Mouse (Mus musculus) CH12.LX (cell line): ENCODE results near the gene Tnfaip3.

Experiments
- CTCF ChIP-seq, 2 experiments: IDR thresholded peaks in 1 of 2; conservative IDR thresholded peaks in 1 of 2; 2 replicates each; pipeline ENCODE4 v1.5.1; 2011 to 2012; ENCODE audit warnings: low read depth in 2 of 2, low read length in 2 of 2, improper control_type of control experiment in 1 of 2, inconsistent platforms in 1 of 2, mild to moderate bottlenecking in 1 of 2, moderate library complexity in 1 of 2
- ELF1 ChIP-seq: IDR thresholded peaks from 2 replicates; pipeline ENCODE4 v1.6.1; 2014; ENCODE audit warnings: low read depth, mild to moderate bottlenecking, inconsistent platforms, low read length, improper control_type of control experiment
- EP300 ChIP-seq: IDR thresholded peaks from 2 replicates; pipeline ENCODE4 v1.6.1; 2011; ENCODE audit warnings: low read length, improper control_type of control experiment
- ETS1 ChIP-seq: conservative IDR thresholded peaks from 2 replicates; pipeline ENCODE4 v1.6.1; 2012; ENCODE audit warnings: low read depth, mild to moderate bottlenecking, inconsistent platforms, low read length, improper control_type of control experiment, moderate library complexity
- IRF4 ChIP-seq: IDR thresholded peaks from 2 replicates; pipeline ENCODE4 v1.6.1; 2014; ENCODE audit warnings: low read depth, mild to moderate bottlenecking, inconsistent platforms, low read length, improper control_type of control experiment
- MAFK ChIP-seq: IDR thresholded peaks from 2 replicates; pipeline ENCODE4 v1.6.1; 2011; ENCODE audit warnings: low read length, improper control_type of control experiment; ENCODE audit not compliant: insufficient replicate concordance
- MXI1 ChIP-seq: IDR thresholded peaks from 2 replicates; pipeline ENCODE4 v1.6.1; 2011; ENCODE audit warnings: mild to moderate bottlenecking, low read depth, low read length, improper control_type of control experiment
- NELFE ChIP-seq: IDR thresholded peaks from 2 replicates; pipeline ENCODE4 v1.6.1; 2011; ENCODE audit warnings: low read depth, low read length, improper control_type of control experiment
- NRF1 ChIP-seq: IDR thresholded peaks from 2 replicates; pipeline ENCODE4 v1.6.1; 2014; ENCODE audit warnings: low read depth, mild to moderate bottlenecking, inconsistent platforms, low read length, improper control_type of control experiment, moderate library complexity
- POLR2A ChIP-seq: IDR thresholded peaks from 2 replicates; pipeline ENCODE4 v1.6.1; 2011; ENCODE audit warnings: low read depth, mild to moderate bottlenecking, improper control_type of control experiment, low read length
- RAD21 ChIP-seq: IDR thresholded peaks from 2 replicates; pipeline ENCODE4 v1.6.1; 2011; ENCODE audit warnings: low read depth, mild to moderate bottlenecking, low read length, improper control_type of control experiment, moderate library complexity
- SIN3A ChIP-seq: IDR thresholded peaks from 2 replicates; pipeline ENCODE4 v1.6.1; 2012; ENCODE audit warnings: low read length, improper control_type of control experiment, inconsistent platforms
- SMC3 ChIP-seq: IDR thresholded peaks from 2 replicates; pipeline ENCODE4 v1.6.1; 2011; ENCODE audit warnings: low read depth, low read length, improper control_type of control experiment
- USF2 ChIP-seq: conservative IDR thresholded peaks from 2 replicates; pipeline ENCODE4 v1.6.1; 2011; ENCODE audit warnings: low read depth, low read length, improper control_type of control experiment

DNA sequence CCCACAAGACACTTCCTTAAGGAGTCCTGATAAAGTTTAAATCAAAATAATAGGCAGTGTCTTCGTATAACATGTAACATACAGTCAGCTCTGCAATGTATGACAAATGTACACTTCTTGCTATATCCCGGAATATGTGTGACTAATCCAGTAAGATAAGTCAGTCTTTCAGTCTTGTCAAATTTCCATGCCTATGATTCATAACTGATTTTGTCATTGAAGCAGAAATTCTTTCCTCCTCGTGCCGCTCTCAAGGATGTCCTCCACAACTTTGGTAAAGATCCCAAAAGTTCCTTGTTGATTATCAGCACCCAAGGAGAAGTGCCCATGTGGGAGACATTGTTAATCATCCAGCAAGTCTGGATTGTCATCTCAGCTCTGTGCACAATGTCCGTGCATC lies 11.3 kb upstream of the Tnfaip3 start:
- TF ChIP-seq SIN3A: no peak
- TF ChIP-seq CTCF (conservative IDR thresholded peaks at IDR 0.05 in 1 of 2, IDR thresholded peaks at IDR 0.05 in 1 of 2; ENCODE audit: low read depth in 2 of 2, low read length in 2 of 2): no peak
- no peak for TF ChIP-seq EP300
- TF ChIP-seq ETS1: no peak
- no peak for TF ChIP-seq SMC3
- TF ChIP-seq USF2: no peak
- no peak for TF ChIP-seq POLR2A
- TF ChIP-seq IRF4: no peak
- TF ChIP-seq MAFK: no peak
- no peak for TF ChIP-seq NRF1
- TF ChIP-seq MXI1: no peak
- TF ChIP-seq NELFE: no peak
- TF ChIP-seq ELF1: no peak
- no peak for TF ChIP-seq RAD21
